Mouse (Mus musculus) central nervous system, embryonic 14 days (tissue): ENCODE measurements around the gene Gli3. TPM values are rescaled to one million over a fixed set of nuclear protein-coding genes. Genes with fewer than 3 reads are reported as not detected.

ENCODE experiments used
- polyA plus RNA-seq: library from polyadenylated mRNA; depleted of rRNA; stranded (reverse); fragments of >200 nt; gene quantifications from 2 replicates; pipeline ENCODE4 v1.2.3, GENCODE M21; 2012; rRNA removed

Gene Gli3
- polyA plus RNA-seq, result 13.1 and 14.4 TPM in 2 replicates

DNA sequence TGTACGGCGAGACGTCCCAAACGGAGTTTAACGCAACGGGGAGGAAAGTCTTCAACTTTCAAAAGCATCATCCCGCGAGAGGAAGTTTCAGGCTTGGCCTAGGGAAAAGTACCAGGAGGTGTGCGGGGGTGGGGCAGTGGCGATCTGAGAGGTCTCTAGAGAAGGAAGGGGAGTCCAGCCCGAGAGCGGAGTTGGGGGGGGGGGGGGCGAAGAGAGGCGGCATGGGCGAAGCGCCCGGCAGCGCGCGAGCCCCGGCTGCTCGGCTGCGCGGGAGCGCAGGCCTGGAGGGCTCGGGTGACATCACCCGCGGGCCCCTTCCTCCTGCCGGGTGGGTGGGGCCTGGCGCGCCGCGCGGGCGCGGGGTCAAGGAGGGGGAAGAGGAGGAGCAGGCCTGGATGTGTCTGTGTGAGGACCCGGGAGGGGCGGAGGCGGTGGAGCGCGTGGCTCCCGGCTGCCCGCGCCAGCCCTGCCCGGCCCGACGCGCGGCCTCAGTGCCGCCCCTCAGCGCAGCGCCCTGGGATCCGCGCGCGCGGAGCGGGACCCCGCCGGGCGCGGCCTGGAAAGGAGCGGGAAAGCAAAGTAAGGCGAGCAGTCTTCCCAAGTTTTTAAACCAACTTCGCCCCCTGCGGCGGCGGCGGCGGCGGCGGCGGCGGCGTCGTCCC lies at the start of gene Gli3:
Gene Gli3, plus strand, starts transcription at position 406 of the 662 bp plus-strand sequence.

